Mouse (Mus musculus) heart, embryonic 12.5 days (tissue): ENCODE data around the gene Syt12. TPM values are rescaled to one million over a fixed set of nuclear protein-coding genes. Genes with fewer than 3 reads are reported as not detected.

Source experiments
- ATAC-seq: fragments of 200-750 bp; cut with Nextera tagmentation; 2 replicates; pipeline ENCODE4 v1.8.0; 2017; ENCODE audit warnings: moderate TSS enrichment, moderate library complexity; ENCODE audit not compliant: insufficient number of reproducible peaks, low FRiP score
- H3K27ac ChIP-seq: fragments of 300-500 bp; sonication (generic); 2 replicates; pipeline ENCODE4 v1.5.1; 2016; ENCODE audit warnings: mild to moderate bottlenecking, moderate library complexity; ENCODE audit not compliant: poor library complexity, severe bottlenecking
- H3K27me3 ChIP-seq: fragments of 300-500 bp; sonication (generic); replicated peaks from 2 replicates; pipeline ENCODE4 v1.6.1; 2016; ENCODE audit warnings: mild to moderate bottlenecking, moderate library complexity
- H3K36me3 ChIP-seq: fragments of 300-500 bp; sonication (generic); 2 replicates; pipeline ENCODE4 v1.6.1; 2016; ENCODE audit warnings: mild to moderate bottlenecking, moderate library complexity
- H3K4me1 ChIP-seq: fragments of 300-500 bp; sonication (generic); replicated peaks from 2 replicates; pipeline ENCODE4 v1.6.1; 2016; ENCODE audit warnings: mild to moderate bottlenecking
- H3K4me2 ChIP-seq: fragments of 300-500 bp; sonication (generic); 2 replicates; pipeline ENCODE4 v1.6.1; 2016; ENCODE audit warnings: mild to moderate bottlenecking, moderate library complexity
- H3K4me3 ChIP-seq: fragments of 300-500 bp; sonication (generic); 2 replicates; pipeline ENCODE4 v1.5.1; 2016; ENCODE audit warnings: mild to moderate bottlenecking
- H3K9ac ChIP-seq: fragments of 300-500 bp; sonication (generic); 2 replicates; pipeline ENCODE4 v1.6.1; 2016; ENCODE audit warnings: mild to moderate bottlenecking, moderate library complexity
- H3K9me3 ChIP-seq: fragments of 300-500 bp; sonication (generic); replicated peaks from 2 replicates; pipeline ENCODE4 v1.6.1; 2016; ENCODE audit warnings: mild to moderate bottlenecking, moderate library complexity
- WGBS: fragments of 180-500 bp; shearing (Covaris S2); methylation state at CpG from one replicate; pipeline ENCODE4 v1.1.7; 2016; 5-methylcytosine and 5-hydroxymethylcytosine counted together
- polyA plus RNA-seq: library from polyadenylated mRNA; unstranded; fragments of >200 nt; fragmentation: Nextera tagmentation; extraction: Ambion mirVana; gene quantifications from 2 replicates; pipeline ENCODE4 v1.2.1, GENCODE M21; 2016

Syt12 gene
- polyA plus RNA-seq, 1 experiment from 2014 or later: 1.3 TPM

- Histone ChIP-seq H3K4me1 (peaks cover 6% of the 10 kb centered on the region), H3K27me3 (no peaks in the 10 kb centered on the region; the same call in none of the 2 replicates), H3K4me3 (no peak overlapping the region), H3K36me3 (no peaks in the 10 kb centered on the region), H3K4me2 (no peak overlapping the region), H3K27ac (no peak overlapping the region), H3K9ac (no peak overlapping the region), H3K9me3 (no peaks in the 10 kb centered on the region)
- no peak for ATAC-seq
- 80% methylated on average over 3 of the region's 3 CpGs for WGBS
These were observed 5.0 kb upstream of the Syt12 start for GRCm38 (mm10) chr19:4482111-4482859.

- H3K9me3 ChIP-seq: no peaks in the 10 kb centered on the region
- H3K4me2 ChIP-seq: no peak overlapping the region
- no peak overlapping the region for H3K27ac ChIP-seq
- no peak overlapping the region for H3K9ac ChIP-seq
- H3K4me1 ChIP-seq: peaks cover 15% of the 10 kb centered on the region
- H3K36me3 ChIP-seq: no peaks in the 10 kb centered on the region
- ATAC-seq: no peak
- H3K27me3 ChIP-seq: peaks cover 6% of the 10 kb centered on the region
- WGBS: 36% methylated on average over 4 of the region's 4 CpGs
- H3K4me3 ChIP-seq: no peak overlapping the region
These were observed 4.1 kb upstream of the Syt12 start for GRCm38 (mm10) chr19:4481326-4481725.

GRCm38 (mm10) chr19:4480041-4480440, 2.8 kb upstream of the Syt12 start:
- Histone ChIP-seq H3K4me3 (no peak overlapping the region), H3K36me3 (no peaks in the 10 kb centered on the region), H3K27me3 (peaks cover 19% of the 10 kb centered on the region), H3K4me1 (peaks cover 17% of the 10 kb centered on the region), H3K4me2 (no peak overlapping the region), H3K9ac (no peak overlapping the region), H3K27ac (no peak overlapping the region), H3K9me3 (no peaks in the 10 kb centered on the region)
- ATAC-seq: no peak
- 86% methylated on average over 2 of the region's 2 CpGs for WGBS

- Histone ChIP-seq H3K9ac (no peak overlapping the region), H3K27ac (no peak overlapping the region), H3K9me3 (no peaks in the 10 kb centered on the region), H3K4me3 (no peak overlapping the region), H3K27me3 (peaks cover 35% of the 10 kb centered on the region), H3K4me2 (peak overlapping the region; percentile 44), H3K4me1 (peaks cover 17% of the 10 kb centered on the region), H3K36me3 (no peaks in the 10 kb centered on the region)
- no peak for ATAC-seq
- 26% methylated on average over 1 of the region's 1 CpGs for WGBS
These were observed 906 bp upstream of the Syt12 start for GRCm38 (mm10) chr19:4478190-4478516.

- Histone ChIP-seq H3K27me3 (peaks cover 38% of the 10 kb centered on the region), H3K27ac (no peak overlapping the region)
These were observed 518 bp downstream of the Syt12 start for GRCm38 (mm10) chr19:4476601-4477257.

GRCm38 (mm10) chr19:4475224-4475925, 1.9 kb downstream of the Syt12 start:
- H3K4me3 ChIP-seq: no peak overlapping the region
- no peak overlapping the region for H3K9ac ChIP-seq
- no peak overlapping the region for H3K4me2 ChIP-seq
- peaks cover 17% of the 10 kb centered on the region for H3K4me1 ChIP-seq
- H3K36me3 ChIP-seq: no peaks in the 10 kb centered on the region
- no peaks in the 10 kb centered on the region for H3K9me3 ChIP-seq
- ATAC-seq: no peak
- no peak overlapping the region for H3K27ac ChIP-seq
- H3K27me3 ChIP-seq: peaks cover 41% of the 10 kb centered on the region
- WGBS: 70% methylated on average over 11 of the region's 11 CpGs

More at GRCm38 (mm10) chr19:4476601-4477257, 518 bp downstream of the Syt12 start:
- 0% methylated on average over 69 of the region's 70 CpGs for WGBS
- Histone ChIP-seq H3K9ac (peak overlapping the region; percentile 73), H3K4me2 (peak overlapping the region; percentile 97), H3K4me1 (peaks cover 17% of the 10 kb centered on the region), H3K4me3 (peak overlapping the region; percentile 63), H3K36me3 (no peaks in the 10 kb centered on the region), H3K9me3 (no peaks in the 10 kb centered on the region)
- ATAC-seq: peak; percentile 54

- no peaks in the 10 kb centered on the region for H3K36me3 ChIP-seq
- peaks cover 45% of the 10 kb centered on the region for H3K27me3 ChIP-seq
- H3K4me3 ChIP-seq: no peak overlapping the region
- no peak for ATAC-seq
- WGBS: 42% methylated on average over 3 of the region's 3 CpGs
- H3K9ac ChIP-seq: no peak overlapping the region
- no peak overlapping the region for H3K4me2 ChIP-seq
- no peaks in the 10 kb centered on the region for H3K9me3 ChIP-seq
- H3K4me1 ChIP-seq: peaks cover 17% of the 10 kb centered on the region
- no peak overlapping the region for H3K27ac ChIP-seq
These were observed 2.5 kb downstream of the Syt12 start for GRCm38 (mm10) chr19:4474739-4475138.

- Histone ChIP-seq H3K4me3 (no peak overlapping the region), H3K36me3 (no peaks in the 10 kb centered on the region), H3K27ac (no peak overlapping the region), H3K9me3 (no peaks in the 10 kb centered on the region), H3K4me2 (no peak overlapping the region), H3K9ac (no peak overlapping the region), H3K27me3 (peaks cover 48% of the 10 kb centered on the region), H3K4me1 (peaks cover 17% of the 10 kb centered on the region)
- WGBS: 85% methylated on average over 5 of the region's 5 CpGs
- no peak for ATAC-seq
These were observed 3.7 kb downstream of the Syt12 start for GRCm38 (mm10) chr19:4473549-4473948.

GRCm38 (mm10) chr19:4468363-4468762, 8.9 kb downstream of the Syt12 start:
- ATAC-seq: no peak
- no peaks in the 10 kb centered on the region for H3K9me3 ChIP-seq
- no peak overlapping the region for H3K4me3 ChIP-seq
- no peak overlapping the region for H3K27ac ChIP-seq
- H3K27me3 ChIP-seq: 0 out of 2 replicates have a peak, but pooled peaks cover 18% of the 10 kb centered on the region
- no peaks in the 10 kb centered on the region for H3K36me3 ChIP-seq
- no peak overlapping the region for H3K4me2 ChIP-seq
- 28% methylated on average over 5 of the region's 5 CpGs for WGBS
- peaks cover 5% of the 10 kb centered on the region; the same call in 1 of the 2 replicates for H3K4me1 ChIP-seq
- no peak overlapping the region for H3K9ac ChIP-seq

- WGBS: 84% methylated on average over 4 of the region's 4 CpGs
- no peaks in the 10 kb centered on the region for H3K9me3 ChIP-seq
These were observed 12.6 kb downstream of the Syt12 start for GRCm38 (mm10) chr19:4464666-4465065.

GRCm38 (mm10) chr19:4461981-4462380, 15.3 kb downstream of the Syt12 start:
- H3K9me3 ChIP-seq: no peaks in the 10 kb centered on the region

More at GRCm38 (mm10) chr19:4464666-4465065, 12.6 kb downstream of the Syt12 start:
- H3K4me1 ChIP-seq: peaks cover 5% of the 10 kb centered on the region; the same call in 1 of the 2 replicates
- no peak overlapping the region for H3K9ac ChIP-seq
- ATAC-seq: no peak
- H3K4me2 ChIP-seq: no peak overlapping the region
- H3K27ac ChIP-seq: no peak overlapping the region
- no peak overlapping the region for H3K4me3 ChIP-seq
- 0 out of 2 replicates have a peak, but pooled peaks cover 8% of the 10 kb centered on the region for H3K27me3 ChIP-seq
- H3K36me3 ChIP-seq: no peaks in the 10 kb centered on the region

More at GRCm38 (mm10) chr19:4461981-4462380, 15.3 kb downstream of the Syt12 start:
- 73% methylated on average over 8 of the region's 8 CpGs for WGBS
- H3K9ac ChIP-seq: no peak overlapping the region
- no peak overlapping the region for H3K4me3 ChIP-seq
- H3K4me2 ChIP-seq: no peak overlapping the region
- H3K4me1 ChIP-seq: peaks cover 5% of the 10 kb centered on the region; the same call in 1 of the 2 replicates
- no peaks in the 10 kb centered on the region for H3K27me3 ChIP-seq
- no peak overlapping the region for H3K27ac ChIP-seq
- no peak for ATAC-seq
- H3K36me3 ChIP-seq: no peaks in the 10 kb centered on the region
